Mouse (Mus musculus) E14TG2a.4 (cell line): ENCODE measurements around the gene Ocel1.

Experiments used
- CTCF ChIP-seq: conservative IDR thresholded peaks from 2 replicates; pipeline ENCODE4 v1.5.1; 2014; ENCODE audit warnings: low read length
- POU5F1 ChIP-seq: IDR thresholded peaks from 2 replicates; pipeline ENCODE4 v1.6.1; 2014; ENCODE audit warnings: low read length, borderline replicate concordance

- TF ChIP-seq CTCF (no peak), POU5F1 (no peak)
Measured at GRCm38 (mm10) chr8:71375581-71376422, 4.7 kb downstream of the Ocel1 start.
